Mouse (Mus musculus) forebrain, embryonic 14.5 days (tissue): ENCODE measurements around the gene Ccl7. TPM values are rescaled to one million over a fixed set of nuclear protein-coding genes. Genes with fewer than 3 reads are reported as not detected.

Source experiments
- ATAC-seq: fragments of 200-750 bp; cut with Nextera tagmentation; 2 replicates; pipeline ENCODE4 v1.8.0; 2017; ENCODE audit warnings: mild to moderate bottlenecking, moderate library complexity
- DNase-seq: peaks from one replicate; pipeline ENCODE4 v3.0.0-alpha.2; 2015; ENCODE audit warnings: low spot score
- H3K27ac ChIP-seq: fragments of 300-500 bp; sonication (generic); 2 replicates; pipeline ENCODE4 v1.5.1; 2014; ENCODE audit warnings: low read depth, mild to moderate bottlenecking, control low read depth, low read length, moderate library complexity
- H3K27me3 ChIP-seq: fragments of 300-500 bp; sonication (generic); replicated peaks from 2 replicates; pipeline ENCODE4 v1.6.1; 2014; ENCODE audit warnings: low read length, control low read depth, mixed read lengths; ENCODE audit not compliant: control insufficient read depth, insufficient read depth
- H3K36me3 ChIP-seq: fragments of 300-500 bp; sonication (generic); 2 replicates; pipeline ENCODE4 v1.6.1; 2014; ENCODE audit warnings: low read length, control low read depth; ENCODE audit not compliant: control insufficient read depth, insufficient read depth
- H3K4me1 ChIP-seq: fragments of 300-500 bp; sonication (generic); 2 replicates; pipeline ENCODE4 v1.6.1; 2014; ENCODE audit warnings: antibody characterized with exemption, low read length, control low read depth; ENCODE audit not compliant: control insufficient read depth, insufficient read depth
- H3K4me2 ChIP-seq: fragments of 300-500 bp; sonication (generic); 2 replicates; pipeline ENCODE4 v1.6.1; 2014; ENCODE audit warnings: mild to moderate bottlenecking, control low read depth, low read length
- H3K4me3 ChIP-seq: fragments of 300-500 bp; sonication (generic); 2 replicates; pipeline ENCODE4 v1.5.1; 2014; ENCODE audit warnings: low read depth, low read length, control low read depth
- H3K9ac ChIP-seq: fragments of 300-500 bp; sonication (generic); 2 replicates; pipeline ENCODE4 v1.6.1; 2014; ENCODE audit warnings: mild to moderate bottlenecking, low read length, control low read depth, moderate library complexity
- H3K9me3 ChIP-seq: fragments of 300-500 bp; sonication (generic); replicated peaks from 2 replicates; pipeline ENCODE4 v1.6.1; 2016; ENCODE audit warnings: low read length, control low read depth, mixed read lengths; ENCODE audit not compliant: control insufficient read depth
- WGBS: fragments of 180-500 bp; shearing (Covaris S2); extraction: QIAGEN DNeasy Blood & Tissue Kit; methylation state at CpG from one replicate; pipeline ENCODE4 v1.1.7; 2014; 5-methylcytosine and 5-hydroxymethylcytosine counted together
- polyA plus RNA-seq: library from polyadenylated mRNA; unstranded; fragments of >200 nt; fragmentation: Nextera tagmentation; extraction: Ambion mirVana; gene quantifications from 2 replicates; pipeline ENCODE4 v1.2.1, GENCODE M21; 2014

Ccl7 gene
- polyA plus RNA-seq, 1 experiment from 2014 or later = 0.98 TPM

- H3K27me3 ChIP-seq = no peaks in the 10 kb centered on the region
- peaks cover 4% of the 10 kb centered on the region; the same call in 1 of the 2 replicates for H3K4me1 ChIP-seq
- 76% methylated on average over 2 of the region's 2 CpGs for WGBS
- no peak overlapping the region for H3K4me2 ChIP-seq
- H3K36me3 ChIP-seq = no peaks in the 10 kb centered on the region
- no peak overlapping the region for H3K4me3 ChIP-seq
- no peaks in the 10 kb centered on the region for H3K9me3 ChIP-seq
- H3K9ac ChIP-seq = no peak overlapping the region
- H3K27ac ChIP-seq = no peak overlapping the region
- DNase-seq (no peak), ATAC-seq (no peak)
Measured at GRCm38 (mm10) chr11:82030171-82030570, 15.3 kb upstream of the Ccl7 start.

- H3K4me2 ChIP-seq = no peak overlapping the region
- no peak for DNase-seq
- H3K9ac ChIP-seq = no peak overlapping the region
- H3K4me1 ChIP-seq = peaks cover 4% of the 10 kb centered on the region; the same call in 1 of the 2 replicates
- H3K27ac ChIP-seq = no peak overlapping the region
- no peaks in the 10 kb centered on the region for H3K36me3 ChIP-seq
- no peak for ATAC-seq
- H3K27me3 ChIP-seq = no peaks in the 10 kb centered on the region
- no peak overlapping the region for H3K4me3 ChIP-seq
- H3K9me3 ChIP-seq = no peaks in the 10 kb centered on the region
Measured at GRCm38 (mm10) chr11:82032136-82032535, 13.4 kb upstream of the Ccl7 start.

- Histone ChIP-seq H3K27ac (no peak overlapping the region), H3K4me1 (peaks cover 4% of the 10 kb centered on the region; the same call in 1 of the 2 replicates), H3K4me2 (no peak overlapping the region), H3K9me3 (no peaks in the 10 kb centered on the region), H3K36me3 (no peaks in the 10 kb centered on the region), H3K9ac (no peak overlapping the region), H3K27me3 (no peaks in the 10 kb centered on the region), H3K4me3 (no peak overlapping the region)
- DNase-seq (peak; percentile 45), ATAC-seq (no peak)
- 51% methylated on average over 8 of the region's 8 CpGs for WGBS
Measured at GRCm38 (mm10) chr11:82032678-82033344, 12.7 kb upstream of the Ccl7 start.

DNA sequence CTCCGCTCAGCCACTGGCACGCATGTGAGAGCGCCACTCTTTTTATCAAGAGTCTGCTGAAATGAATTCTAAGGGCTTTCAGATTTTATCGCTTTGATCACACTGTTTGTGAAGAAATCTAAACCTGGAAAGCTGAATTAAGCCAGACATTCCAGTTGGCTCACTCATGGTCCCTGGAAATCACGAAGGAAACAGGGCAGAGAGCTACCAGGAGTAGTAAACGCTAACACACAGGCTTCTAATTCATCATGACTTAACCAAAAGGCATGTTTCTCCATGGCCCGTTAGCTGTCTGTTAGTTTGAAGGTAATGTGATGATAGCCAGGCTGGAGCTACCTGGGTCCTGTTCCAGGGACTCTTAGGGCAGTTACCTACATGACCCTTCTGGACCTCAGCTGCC, 11.1 kb upstream of the Ccl7 start:
- H3K4me2 ChIP-seq = no peak overlapping the region
- DNase-seq (no peak), ATAC-seq (no peak)
- 87% methylated on average over 7 of the region's 7 CpGs for WGBS
- H3K27me3 ChIP-seq = no peaks in the 10 kb centered on the region
- no peak overlapping the region for H3K9ac ChIP-seq
- no peak overlapping the region for H3K27ac ChIP-seq
- no peak overlapping the region for H3K4me3 ChIP-seq
- peaks cover 4% of the 10 kb centered on the region; the same call in 1 of the 2 replicates for H3K4me1 ChIP-seq
- H3K36me3 ChIP-seq = no peaks in the 10 kb centered on the region
- H3K9me3 ChIP-seq = no peaks in the 10 kb centered on the region

GRCm38 (mm10) chr11:82035356-82035755, 10.2 kb upstream of the Ccl7 start, which contains the start of gene Ccl2:
Ccl2 (plus strand) TSS chr11:82035571.
- no peaks in the 10 kb centered on the region for H3K36me3 ChIP-seq
- H3K27me3 ChIP-seq = no peaks in the 10 kb centered on the region
- H3K4me1 ChIP-seq = peaks cover 4% of the 10 kb centered on the region; the same call in 1 of the 2 replicates
- DNase-seq (peak; percentile 73), ATAC-seq (no peak; the same call in 1 of the 2 replicates)
- H3K9ac ChIP-seq = no peak within 1 kb of the TSS
- WGBS = 29% methylated on average over 5 of the region's 5 CpGs
- no peak within 1 kb of the TSS for H3K4me2 ChIP-seq
- H3K9me3 ChIP-seq = no peaks in the 10 kb centered on the region
- no peak within 1 kb of the TSS for H3K4me3 ChIP-seq
- no peak within 1 kb of the TSS for H3K27ac ChIP-seq

DNA sequence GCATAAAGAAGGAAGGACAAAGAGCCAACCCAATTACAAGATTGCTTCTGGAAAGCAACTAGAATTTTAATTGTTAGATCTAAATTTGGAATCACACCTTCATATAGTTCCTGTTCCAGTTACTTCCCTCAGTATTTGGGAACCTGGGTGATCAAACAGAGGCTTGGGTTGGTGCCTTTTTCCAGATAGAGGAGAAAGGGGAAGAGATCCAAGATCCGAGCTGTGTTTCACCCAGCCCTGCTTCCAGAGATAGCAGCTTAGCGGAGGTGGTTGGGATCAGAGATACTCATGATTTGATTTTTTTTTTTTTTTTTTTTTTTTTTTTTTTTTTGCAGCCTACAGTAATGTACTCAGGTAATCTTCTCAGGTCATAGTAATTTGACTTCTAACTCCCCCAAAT, 9.7 kb upstream of the Ccl7 start:
- WGBS = 92% methylated on average over 2 of the region's 2 CpGs
- Histone ChIP-seq H3K4me3 (no peak overlapping the region), H3K9ac (no peak overlapping the region), H3K9me3 (no peaks in the 10 kb centered on the region), H3K27me3 (no peaks in the 10 kb centered on the region), H3K4me1 (peaks cover 4% of the 10 kb centered on the region; the same call in 1 of the 2 replicates), H3K36me3 (no peaks in the 10 kb centered on the region), H3K4me2 (no peak overlapping the region), H3K27ac (no peak overlapping the region)
- DNase-seq = no peak
- ATAC-seq = no peak

DNA sequence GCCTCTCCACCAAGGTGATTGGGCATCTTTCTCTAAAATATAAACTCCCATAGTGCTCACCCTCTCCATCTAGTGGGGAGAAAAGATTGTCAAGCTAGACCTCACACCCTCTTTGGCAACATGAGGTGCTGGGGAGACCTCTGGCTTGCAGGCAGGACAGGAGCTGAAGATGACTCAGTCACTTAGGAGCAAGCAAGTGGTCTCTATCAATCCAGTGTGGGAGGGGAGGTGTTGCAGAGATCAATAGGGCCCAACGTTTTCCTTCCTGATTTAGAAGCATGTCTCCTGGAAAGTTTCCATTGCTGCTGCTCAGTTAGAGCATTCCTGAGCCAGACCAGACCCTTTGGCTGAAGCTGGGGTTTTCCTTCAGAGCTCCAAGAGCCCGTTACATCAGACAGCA, 7.0 kb upstream of the Ccl7 start, which contains the start of gene Gm17268:
Gene Gm17268 (minus strand): TSS at position 28 of the 400 bp plus-strand sequence.
- H3K36me3 ChIP-seq = no peaks in the 10 kb centered on the region
- no peak within 1 kb of the TSS for H3K4me2 ChIP-seq
- H3K4me1 ChIP-seq = no peaks in the 10 kb centered on the region
- no peak for ATAC-seq
- no peak within 1 kb of the TSS for H3K27ac ChIP-seq
- WGBS = 54% methylated on average over 2 of the region's 2 CpGs
- DNase-seq = no peak
- H3K9ac ChIP-seq = no peak within 1 kb of the TSS
- no peaks in the 10 kb centered on the region for H3K27me3 ChIP-seq
- H3K4me3 ChIP-seq = no peak within 1 kb of the TSS
- no peaks in the 10 kb centered on the region for H3K9me3 ChIP-seq

DNA sequence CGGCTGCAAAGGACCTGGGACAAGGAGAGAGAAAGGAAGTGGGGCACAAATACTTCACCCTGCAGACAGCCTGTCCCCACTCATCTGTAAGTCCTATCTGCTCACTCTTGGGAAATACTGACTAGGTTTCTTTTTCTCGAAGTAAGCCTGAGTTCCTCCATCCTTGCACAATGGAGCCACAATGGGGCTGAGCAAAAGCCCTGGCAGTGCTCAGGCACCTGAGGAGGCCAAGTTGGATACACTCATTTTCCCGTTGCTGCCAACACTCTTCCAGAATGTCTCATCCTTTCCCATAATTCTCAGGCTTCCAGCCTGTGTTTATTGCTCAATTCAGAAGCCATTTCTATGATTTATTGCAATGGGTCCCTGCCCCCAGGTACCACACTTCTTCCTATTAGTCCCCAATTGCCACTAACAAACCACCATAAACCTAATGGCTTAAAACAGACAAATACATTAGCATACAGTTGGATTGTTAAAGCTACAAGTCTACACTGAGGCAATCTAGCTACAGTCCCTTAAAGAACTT, 6.3 kb upstream of the Ccl7 start:
- no peak for DNase-seq
- Histone ChIP-seq H3K9me3 (no peaks in the 10 kb centered on the region), H3K9ac (no peak overlapping the region), H3K4me3 (no peak overlapping the region), H3K4me1 (no peaks in the 10 kb centered on the region), H3K4me2 (no peak overlapping the region), H3K36me3 (no peaks in the 10 kb centered on the region), H3K27ac (no peak overlapping the region), H3K27me3 (no peaks in the 10 kb centered on the region)
- ATAC-seq = no peak
- WGBS = 80% methylated on average over 3 of the region's 3 CpGs

DNA sequence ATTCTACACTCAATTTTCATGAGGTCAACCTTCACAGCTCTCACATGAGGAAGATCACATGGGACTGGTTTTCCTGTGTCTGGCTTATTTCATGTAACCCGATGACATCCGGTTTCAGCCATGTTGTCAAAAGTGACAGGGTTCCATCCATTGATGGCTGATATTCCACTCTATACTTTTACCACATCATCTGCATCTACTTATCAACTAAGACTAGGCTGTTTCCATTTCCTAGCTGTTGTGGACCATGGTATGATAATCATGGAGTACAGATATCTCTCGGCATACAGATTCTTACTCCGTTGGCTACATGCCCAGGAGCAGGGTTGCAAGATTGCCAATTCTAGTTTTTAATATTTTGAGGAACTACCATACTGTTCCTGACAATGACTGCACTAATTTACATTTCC, 3.8 kb upstream of the Ccl7 start:
- H3K4me1 ChIP-seq = no peaks in the 10 kb centered on the region
- ATAC-seq (no peak), DNase-seq (peak; percentile 20)
- no peaks in the 10 kb centered on the region for H3K9me3 ChIP-seq
- no peak overlapping the region for H3K4me3 ChIP-seq
- no peaks in the 10 kb centered on the region for H3K36me3 ChIP-seq
- H3K4me2 ChIP-seq = no peak overlapping the region
- H3K27me3 ChIP-seq = no peaks in the 10 kb centered on the region
- H3K27ac ChIP-seq = no peak overlapping the region
- no peak overlapping the region for H3K9ac ChIP-seq
- 91% methylated on average over 4 of the region's 4 CpGs for WGBS
